Mouse (Mus musculus) limb, embryonic 12.5 days (tissue): Measurements from ENCODE around the gene Timeless. TPM values are rescaled to one million over a fixed set of nuclear protein-coding genes. Genes with fewer than 3 reads are reported as not detected.

Experiments
- ATAC-seq: fragments of 200-750 bp; cut with Nextera tagmentation; 2 replicates; pipeline ENCODE4 v1.8.0; 2017; ENCODE audit warnings: low read depth, moderate TSS enrichment; ENCODE audit not compliant: insufficient number of reproducible peaks, insufficient read depth, low FRiP score, low TSS enrichment
- H3K27ac ChIP-seq: fragments of 300-500 bp; sonication (generic); 2 replicates; pipeline ENCODE4 v1.5.1; 2016; ENCODE audit warnings: mild to moderate bottlenecking, moderate library complexity
- H3K27me3 ChIP-seq: fragments of 300-500 bp; sonication (generic); 2 replicates; pipeline ENCODE4 v1.6.1; 2016; ENCODE audit warnings: mild to moderate bottlenecking, moderate library complexity
- H3K36me3 ChIP-seq: fragments of 300-500 bp; sonication (generic); 2 replicates; pipeline ENCODE4 v1.6.1; 2016; ENCODE audit warnings: mild to moderate bottlenecking, moderate library complexity
- H3K4me1 ChIP-seq: fragments of 300-500 bp; sonication (generic); replicated peaks from 2 replicates; pipeline ENCODE4 v1.6.1; 2016
- H3K4me2 ChIP-seq: fragments of 300-500 bp; sonication (generic); 2 replicates; pipeline ENCODE4 v1.6.1; 2016; ENCODE audit warnings: mild to moderate bottlenecking, moderate library complexity
- H3K4me3 ChIP-seq: fragments of 300-500 bp; sonication (generic); replicated peaks from 2 replicates; pipeline ENCODE4 v1.5.1; 2016; ENCODE audit warnings: mild to moderate bottlenecking
- H3K9ac ChIP-seq: fragments of 300-500 bp; sonication (generic); replicated peaks from 2 replicates; pipeline ENCODE4 v1.6.1; 2016; ENCODE audit warnings: mild to moderate bottlenecking, moderate library complexity
- H3K9me3 ChIP-seq: fragments of 300-500 bp; sonication (generic); 2 replicates; pipeline ENCODE4 v1.6.1; 2016; ENCODE audit warnings: mild to moderate bottlenecking, moderate library complexity
- WGBS: fragments of 180-500 bp; shearing (Covaris S2); methylation state at CpG from one replicate; pipeline ENCODE4 v1.1.7; 2016; 5-methylcytosine and 5-hydroxymethylcytosine counted together
- polyA plus RNA-seq: library from polyadenylated mRNA; unstranded; fragments of >200 nt; fragmentation: Nextera tagmentation; extraction: Ambion mirVana; gene quantifications from 2 replicates; pipeline ENCODE4 v1.2.1, GENCODE M21; 2016

The Timeless gene
- polyA plus RNA-seq, 1 experiment from 2014 or later: 108 TPM

DNA sequence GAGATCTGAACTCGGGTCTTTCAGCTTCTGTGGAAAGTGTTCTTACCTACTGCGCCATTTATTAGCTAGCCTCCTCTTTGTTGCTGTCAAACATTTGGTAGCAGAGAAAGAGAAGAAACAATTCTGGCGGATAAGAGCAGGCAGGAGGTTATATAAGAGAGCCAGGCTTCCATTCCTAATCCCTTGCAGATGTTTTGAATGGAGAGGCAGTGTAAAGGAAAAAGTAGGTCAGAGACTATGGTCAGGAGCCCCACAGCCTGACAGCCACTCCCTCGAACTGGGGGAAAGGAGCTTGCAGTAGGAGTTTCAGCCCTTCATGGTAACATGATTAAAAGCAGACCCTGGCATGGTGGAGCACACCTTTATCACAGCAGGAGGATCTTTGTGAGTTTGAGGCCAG lies 4.5 kb downstream of the Timeless start:
- no peak overlapping the region for H3K9ac ChIP-seq
- H3K36me3 ChIP-seq: peaks cover 41% of the 10 kb centered on the region
- H3K4me1 ChIP-seq: peaks cover 30% of the 10 kb centered on the region
- WGBS: 32% methylated on average over 4 of the region's 4 CpGs
- ATAC-seq: no peak
- H3K27ac ChIP-seq: peak overlapping the region; percentile 68
- no peaks in the 10 kb centered on the region for H3K9me3 ChIP-seq
- no peaks in the 10 kb centered on the region for H3K27me3 ChIP-seq
- no peak overlapping the region for H3K4me3 ChIP-seq
- no peak overlapping the region for H3K4me2 ChIP-seq

DNA sequence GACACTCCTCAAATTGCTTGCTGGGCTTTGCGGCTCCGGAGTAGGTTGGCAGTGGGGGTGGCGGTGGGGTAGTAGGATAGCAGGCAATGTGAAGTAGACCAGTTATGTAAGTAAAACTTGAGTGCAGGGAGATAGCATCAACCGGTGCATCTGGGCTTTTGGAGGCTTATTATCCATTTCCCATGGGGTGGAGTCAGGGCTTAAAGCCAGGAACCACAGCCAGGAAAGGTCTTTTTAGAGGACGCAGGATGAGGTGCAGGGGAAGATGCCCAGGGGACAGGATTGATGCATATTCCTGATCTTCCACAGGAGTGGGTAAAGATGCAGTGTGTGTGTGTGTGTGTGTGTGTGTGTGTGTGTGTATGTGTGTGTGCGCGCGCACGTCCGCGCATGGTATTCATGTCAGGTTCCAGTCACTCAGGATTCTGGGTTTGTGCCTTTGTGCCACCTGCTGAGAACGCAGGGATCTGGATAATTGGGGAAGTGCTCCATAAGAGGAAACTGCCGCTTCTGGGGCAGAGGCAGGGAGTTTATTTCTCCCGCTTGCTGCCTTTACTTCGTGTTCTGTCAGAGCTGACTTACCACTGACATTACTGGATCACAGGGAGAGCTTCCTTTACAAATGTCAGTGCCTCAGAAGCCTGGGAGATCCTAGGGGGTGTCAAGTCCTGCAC lies 6.1 kb downstream of the Timeless start:
- peak overlapping the region; percentile 35; the same call in 1 of the 2 replicates for H3K27ac ChIP-seq
- WGBS: 78% methylated on average over 15 of the region's 15 CpGs

GRCm38 (mm10) chr10:128239140-128239539 lies 7.3 kb downstream of the Timeless start:
- no peak for ATAC-seq
- 93% methylated on average over 4 of the region's 4 CpGs for WGBS
- no peaks in the 10 kb centered on the region for H3K9me3 ChIP-seq
- H3K27me3 ChIP-seq: no peaks in the 10 kb centered on the region
- no peak overlapping the region for H3K4me3 ChIP-seq
- no peak overlapping the region for H3K27ac ChIP-seq
- peaks cover 64% of the 10 kb centered on the region for H3K36me3 ChIP-seq
- peaks cover 22% of the 10 kb centered on the region for H3K4me1 ChIP-seq
- H3K4me2 ChIP-seq: no peak overlapping the region
- H3K9ac ChIP-seq: no peak overlapping the region

More for the DNA sequence above, 6.1 kb downstream of the Timeless start:
- peaks cover 27% of the 10 kb centered on the region for H3K4me1 ChIP-seq
- H3K4me2 ChIP-seq: no peak overlapping the region
- no peak for ATAC-seq
- no peaks in the 10 kb centered on the region for H3K27me3 ChIP-seq
- peaks cover 57% of the 10 kb centered on the region for H3K36me3 ChIP-seq
- no peak overlapping the region for H3K9ac ChIP-seq
- no peak overlapping the region for H3K4me3 ChIP-seq
- no peaks in the 10 kb centered on the region for H3K9me3 ChIP-seq

DNA sequence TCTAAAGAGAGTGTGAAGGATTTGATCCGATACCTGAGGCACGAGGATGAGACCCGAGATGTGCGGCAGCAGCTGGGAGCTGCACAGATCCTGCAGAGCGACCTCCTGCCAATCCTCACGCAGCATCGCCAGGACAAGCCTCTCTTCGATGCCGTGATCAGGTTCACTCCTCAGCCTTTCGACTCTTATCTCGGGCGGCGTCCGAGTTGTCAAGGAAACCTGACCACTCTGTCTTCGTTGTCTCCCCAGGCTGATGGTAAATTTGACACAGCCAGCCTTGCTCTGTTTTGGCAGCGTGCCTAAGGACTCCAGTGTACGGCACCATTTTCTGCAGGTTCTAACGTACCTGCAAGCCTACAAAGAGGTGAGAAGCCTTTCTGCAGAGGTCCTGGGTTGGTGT lies 8.3 kb downstream of the Timeless start:
- peaks cover 68% of the 10 kb centered on the region for H3K36me3 ChIP-seq
- H3K27me3 ChIP-seq: no peaks in the 10 kb centered on the region
- 95% methylated on average over 18 of the region's 18 CpGs for WGBS
- H3K4me3 ChIP-seq: no peak overlapping the region
- H3K9ac ChIP-seq: no peak overlapping the region
- H3K4me1 ChIP-seq: peaks cover 17% of the 10 kb centered on the region
- no peaks in the 10 kb centered on the region for H3K9me3 ChIP-seq
- ATAC-seq: no peak
- no peak overlapping the region for H3K4me2 ChIP-seq
- no peak overlapping the region for H3K27ac ChIP-seq

- H3K4me2 ChIP-seq: no peak overlapping the region
- no peaks in the 10 kb centered on the region for H3K9me3 ChIP-seq
- H3K27me3 ChIP-seq: no peaks in the 10 kb centered on the region
- peaks cover 91% of the 10 kb centered on the region for H3K36me3 ChIP-seq
- WGBS: 96% methylated on average over 8 of the region's 8 CpGs
- no peak overlapping the region for H3K9ac ChIP-seq
- H3K4me1 ChIP-seq: peaks cover 2% of the 10 kb centered on the region; the same call in 1 of the 2 replicates
- ATAC-seq: no peak
- H3K4me3 ChIP-seq: no peak overlapping the region
- H3K27ac ChIP-seq: no peak overlapping the region
These were observed 11.4 kb downstream of the Timeless start for GRCm38 (mm10) chr10:128243252-128243651.

GRCm38 (mm10) chr10:128244121-128244520 lies 12.3 kb downstream of the Timeless start:
- Histone ChIP-seq H3K36me3 (peaks cover 98% of the 10 kb centered on the region), H3K27me3 (no peaks in the 10 kb centered on the region), H3K9me3 (no peaks in the 10 kb centered on the region), H3K4me3 (no peak overlapping the region), H3K27ac (no peak overlapping the region), H3K4me2 (no peak overlapping the region), H3K4me1 (no peaks in the 10 kb centered on the region), H3K9ac (no peak overlapping the region)
- WGBS: 94% methylated on average over 15 of the region's 15 CpGs
- ATAC-seq: no peak

DNA sequence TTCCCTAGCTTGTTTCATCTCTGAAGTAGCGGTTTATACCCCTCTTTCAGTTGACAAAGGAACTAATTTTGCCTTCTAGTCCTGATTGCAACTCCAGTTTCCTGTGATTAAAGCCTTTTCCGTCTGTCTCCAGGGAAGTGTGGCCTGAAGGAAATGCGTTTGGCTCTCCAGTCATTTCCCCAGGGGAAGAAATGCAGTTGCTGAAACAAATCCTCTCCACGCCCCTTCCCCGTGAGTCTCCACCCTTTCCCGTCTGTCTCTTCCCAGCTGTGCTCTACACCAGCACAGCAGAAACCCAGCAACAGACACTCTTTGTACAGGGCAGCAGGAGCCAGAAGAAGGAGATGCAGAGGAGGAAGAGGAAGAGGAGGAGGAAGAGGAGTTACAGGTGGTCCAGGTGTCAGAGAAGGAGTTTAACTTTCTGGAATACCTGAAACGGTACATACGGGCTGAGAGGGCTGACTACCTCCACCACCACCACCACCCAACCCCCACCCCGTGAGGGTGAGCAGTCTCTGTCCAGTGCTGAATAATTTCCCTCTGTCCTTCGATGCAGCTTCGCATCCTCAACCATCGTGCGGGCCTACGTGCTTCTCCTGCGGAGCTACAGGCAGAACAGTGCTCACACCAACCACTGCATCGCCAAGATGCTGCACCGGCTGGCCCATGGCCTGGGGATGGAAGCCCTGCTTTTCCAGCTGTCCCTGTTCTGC lies 15.3 kb downstream of the Timeless start:
- no peak for ATAC-seq
- WGBS: 82% methylated on average over 17 of the region's 17 CpGs
- 0 out of 2 replicates have a peak overlapping the region, but pooled peaks have one; percentile 4 for H3K9ac ChIP-seq

DNA sequence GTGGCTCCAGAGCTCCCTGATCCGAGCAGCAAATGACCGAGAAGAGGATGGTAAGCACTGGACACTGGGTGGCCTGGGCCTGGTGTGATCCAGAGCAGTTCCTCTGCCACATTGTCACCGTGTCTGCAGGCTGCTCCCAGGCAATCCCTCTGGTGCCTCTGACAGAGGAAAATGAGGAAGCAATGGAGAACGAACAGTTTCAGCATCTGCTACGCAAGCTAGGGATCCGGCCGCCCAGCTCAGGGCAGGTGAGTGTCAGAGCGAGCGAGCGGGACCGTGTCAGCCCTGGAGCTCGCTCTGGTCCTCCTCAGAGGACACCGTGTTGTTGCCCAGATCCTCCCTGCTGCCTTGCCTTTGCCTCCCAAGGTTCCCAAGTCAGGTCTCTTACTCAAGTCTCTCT lies 18.7 kb downstream of the Timeless start:
- Histone ChIP-seq H3K9me3 (no peaks in the 10 kb centered on the region), H3K4me2 (no peak overlapping the region), H3K4me1 (no peaks in the 10 kb centered on the region), H3K36me3 (peaks cover 85% of the 10 kb centered on the region), H3K4me3 (no peak overlapping the region), H3K27me3 (no peaks in the 10 kb centered on the region), H3K27ac (no peak overlapping the region), H3K9ac (no peak overlapping the region)
- 92% methylated on average over 13 of the region's 13 CpGs for WGBS
- no peak for ATAC-seq

More for the DNA sequence above, 15.3 kb downstream of the Timeless start:
- no peaks in the 10 kb centered on the region for H3K27me3 ChIP-seq
- no peak overlapping the region for H3K4me3 ChIP-seq
- peak overlapping the region; percentile 60; the same call in 1 of the 2 replicates for H3K27ac ChIP-seq
- H3K36me3 ChIP-seq: peaks cover 100% of the 10 kb centered on the region
- H3K4me2 ChIP-seq: no peak overlapping the region
- no peaks in the 10 kb centered on the region for H3K9me3 ChIP-seq
- H3K4me1 ChIP-seq: no peaks in the 10 kb centered on the region

DNA sequence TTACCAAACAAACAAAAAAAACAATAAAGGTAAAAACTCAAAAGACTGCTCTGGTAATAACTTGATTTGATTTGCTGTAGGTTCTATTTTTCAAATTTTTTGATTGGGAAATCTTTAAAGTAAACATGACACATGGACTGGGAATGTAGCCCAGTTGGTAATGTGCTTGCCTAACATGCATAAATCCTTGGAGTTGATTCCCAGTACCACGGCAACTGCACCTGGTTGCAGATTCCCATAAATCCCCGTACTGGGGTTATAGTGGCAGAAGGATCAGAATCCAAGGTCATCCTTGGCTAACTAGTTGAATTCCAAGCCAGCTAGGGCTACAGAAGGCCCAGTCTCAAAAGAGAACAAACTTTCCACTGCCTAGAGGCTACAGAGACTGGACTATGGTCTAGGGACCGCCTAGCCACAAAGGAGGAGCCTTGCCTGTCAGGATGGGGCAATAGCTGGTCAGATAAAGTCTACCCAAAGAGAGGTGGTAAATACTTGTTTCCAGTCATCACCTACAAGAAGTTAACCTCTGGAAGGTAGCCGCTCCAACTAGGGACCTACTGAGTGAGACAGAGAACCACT lies 21.9 kb downstream of the Timeless start, which contains the start of gene Apon:
Apon (plus strand) TSS at position 420 of the 579 bp plus-strand sequence.
- 90% methylated on average over 4 of the region's 4 CpGs for WGBS
- Histone ChIP-seq H3K9ac (no peak within 1 kb of the TSS), H3K4me2 (no peak within 1 kb of the TSS), H3K36me3 (peaks cover 53% of the 10 kb centered on the region), H3K4me3 (no peak within 1 kb of the TSS), H3K27ac (no peak within 1 kb of the TSS), H3K9me3 (no peaks in the 10 kb centered on the region), H3K27me3 (no peaks in the 10 kb centered on the region), H3K4me1 (no peaks in the 10 kb centered on the region)
- no peak for ATAC-seq

GRCm38 (mm10) chr10:128255925-128256324 lies 24.1 kb downstream of the Timeless start:
- Histone ChIP-seq H3K9ac (no peak overlapping the region), H3K27me3 (no peaks in the 10 kb centered on the region), H3K9me3 (no peaks in the 10 kb centered on the region), H3K36me3 (peaks cover 31% of the 10 kb centered on the region), H3K4me1 (no peaks in the 10 kb centered on the region), H3K4me2 (no peak overlapping the region), H3K27ac (no peak overlapping the region), H3K4me3 (no peak overlapping the region)
- no peak for ATAC-seq
- WGBS: 88% methylated on average over 8 of the region's 8 CpGs

GRCm38 (mm10) chr10:128256328-128256727 lies 24.5 kb downstream of the Timeless start:
- H3K9ac ChIP-seq: no peak overlapping the region
- H3K27me3 ChIP-seq: no peaks in the 10 kb centered on the region
- H3K27ac ChIP-seq: no peak overlapping the region
- H3K4me1 ChIP-seq: no peaks in the 10 kb centered on the region
- no peak overlapping the region for H3K4me2 ChIP-seq
- WGBS: 76% methylated on average over 8 of the region's 8 CpGs
- no peaks in the 10 kb centered on the region for H3K9me3 ChIP-seq
- peaks cover 27% of the 10 kb centered on the region for H3K36me3 ChIP-seq
- ATAC-seq: no peak
- no peak overlapping the region for H3K4me3 ChIP-seq
